Mouse (Mus musculus): ENCODE results near the gene Pias1. TPM values are rescaled to one million over a fixed set of nuclear protein-coding genes. Genes with fewer than 3 reads are reported as not detected.

Gene Pias1
- polyA plus RNA-seq, 1 experiment = 5.9 TPM

- no peak for TF ChIP-seq USF1 (IDR thresholded peaks at IDR 0.05; ENCODE audit: low read depth)
- no peak for TF ChIP-seq E2F4 (IDR thresholded peaks at IDR 0.05; ENCODE audit: insufficient read depth)
- TF ChIP-seq REST (IDR thresholded peaks at IDR 0.05; ENCODE audit: insufficient read depth, insufficient read length) = no peak
- TF ChIP-seq MYOG (IDR thresholded peaks at IDR 0.05; ENCODE audit: control insufficient read depth in 1 of 3, insufficient read depth in 1 of 3, insufficient read length in 2 of 3, low read depth in 2 of 3) = no peak
- no peak for TF ChIP-seq POLR2A (IDR thresholded peaks at IDR 0.05; ENCODE audit: insufficient read length, low read depth)
- TF ChIP-seq TCF3 (IDR thresholded peaks at IDR 0.05; ENCODE audit: insufficient read length, low read depth) = no peak
- TF ChIP-seq CEBPB (IDR thresholded peaks at IDR 0.05; ENCODE audit: insufficient read depth, poor library complexity, severe bottlenecking) = no peak
- no peak for TF ChIP-seq MAX (IDR thresholded peaks at IDR 0.05; ENCODE audit: low read depth)
- TF ChIP-seq MYOD1 (IDR thresholded peaks at IDR 0.05; ENCODE audit: control insufficient read depth in 1 of 3, insufficient read length in 2 of 3, low read depth in 2 of 3) = no peak
- no peak for TF ChIP-seq TCF12 (IDR thresholded peaks at IDR 0.05; ENCODE audit: insufficient read depth, poor library complexity, severe bottlenecking)
- TF ChIP-seq SRF (IDR thresholded peaks at IDR 0.05; ENCODE audit: control insufficient read depth, insufficient read length, low read depth) = no peak
- no peak for TF ChIP-seq POLR2AphosphoS2 (IDR thresholded peaks at IDR 0.05; ENCODE audit: insufficient read length, low read depth)
- H3K4me3 ChIP-seq = no peak overlapping the region
- peaks cover 44% of the 10 kb centered on the region for H3K36me3 ChIP-seq (ENCODE audit: control insufficient read depth, insufficient read depth)
- H3K4me2 ChIP-seq (ENCODE audit: low read depth) = no peak overlapping the region
- H3K79me2 ChIP-seq (ENCODE audit: control insufficient read depth, insufficient read depth) = no peaks in the 10 kb centered on the region
- no peaks in the 10 kb centered on the region for H3K27me3 ChIP-seq (ENCODE audit: control insufficient read depth, insufficient read depth, insufficient read length)
- no peak overlapping the region for H3ac ChIP-seq (ENCODE audit: control insufficient read depth, insufficient read length)
Observed at GRCm38 (mm10) chr9:62917059-62917458, 70.7 kb downstream of the Pias1 start.

- H3K4me2 ChIP-seq (ENCODE audit: low read depth) = no peak overlapping the region
- H3K27me3 ChIP-seq (ENCODE audit: control insufficient read depth, insufficient read depth, insufficient read length) = no peaks in the 10 kb centered on the region
- H3K79me2 ChIP-seq (ENCODE audit: control insufficient read depth, insufficient read depth) = no peaks in the 10 kb centered on the region
- H3ac ChIP-seq (ENCODE audit: control insufficient read depth, insufficient read length) = no peak overlapping the region
- H3K4me3 ChIP-seq = no peak overlapping the region
- no peak for TF ChIP-seq E2F4 (IDR thresholded peaks at IDR 0.05; ENCODE audit: insufficient read depth)
- H3K36me3 ChIP-seq (ENCODE audit: control insufficient read depth, insufficient read depth) = peaks cover 36% of the 10 kb centered on the region
Observed at GRCm38 (mm10) chr9:62913390-62914069, 74.2 kb downstream of the Pias1 start.

- Histone ChIP-seq H3K36me3 (ENCODE audit: control insufficient read depth, insufficient read depth) (peaks cover 9% of the 10 kb centered on the region), H3ac (ENCODE audit: control insufficient read depth, insufficient read length) (no peak overlapping the region), H3K27me3 (ENCODE audit: control insufficient read depth, insufficient read depth, insufficient read length) (no peaks in the 10 kb centered on the region), H3K4me3 (no peak overlapping the region), H3K79me2 (ENCODE audit: control insufficient read depth, insufficient read depth) (no peaks in the 10 kb centered on the region), H3K4me2 (ENCODE audit: low read depth) (no peak overlapping the region)
- no peak for TF ChIP-seq TCF12 (IDR thresholded peaks at IDR 0.05; ENCODE audit: insufficient read depth, poor library complexity, severe bottlenecking)
- no peak for TF ChIP-seq SRF (IDR thresholded peaks at IDR 0.05; ENCODE audit: control insufficient read depth, insufficient read length, low read depth)
- TF ChIP-seq TCF3 (IDR thresholded peaks at IDR 0.05; ENCODE audit: insufficient read length, low read depth) = no peak
- TF ChIP-seq CEBPB (IDR thresholded peaks at IDR 0.05; ENCODE audit: insufficient read depth, poor library complexity, severe bottlenecking) = no peak
- TF ChIP-seq USF1 (IDR thresholded peaks at IDR 0.05; ENCODE audit: low read depth) = no peak
- TF ChIP-seq REST (IDR thresholded peaks at IDR 0.05; ENCODE audit: insufficient read depth, insufficient read length) = no peak
- no peak for TF ChIP-seq MYOG (IDR thresholded peaks at IDR 0.05; ENCODE audit: control insufficient read depth in 1 of 3, insufficient read depth in 1 of 3, insufficient read length in 2 of 3, low read depth in 2 of 3)
- TF ChIP-seq MYOD1 (IDR thresholded peaks at IDR 0.05; ENCODE audit: control insufficient read depth in 1 of 3, insufficient read length in 2 of 3, low read depth in 2 of 3) = no peak
Observed at GRCm38 (mm10) chr9:62905039-62905438, 82.7 kb downstream of the Pias1 start.

GRCm38 (mm10) chr9:62903841-62904240 is 83.9 kb downstream of the Pias1 start:
- peaks cover 9% of the 10 kb centered on the region for H3K36me3 ChIP-seq (ENCODE audit: control insufficient read depth, insufficient read depth)

GRCm38 (mm10) chr9:62901736-62902135 is 86.0 kb downstream of the Pias1 start:
- no peak for TF ChIP-seq CEBPB (IDR thresholded peaks at IDR 0.05; ENCODE audit: insufficient read depth, poor library complexity, severe bottlenecking)
- no peak for TF ChIP-seq TCF3 (IDR thresholded peaks at IDR 0.05; ENCODE audit: insufficient read length, low read depth)
- TF ChIP-seq E2F4 (IDR thresholded peaks at IDR 0.05; ENCODE audit: insufficient read depth) = no peak
- no peak for TF ChIP-seq MYOG (IDR thresholded peaks at IDR 0.05; ENCODE audit: control insufficient read depth in 1 of 3, insufficient read depth in 1 of 3, insufficient read length in 2 of 3, low read depth in 2 of 3)
- TF ChIP-seq REST (IDR thresholded peaks at IDR 0.05; ENCODE audit: insufficient read depth, insufficient read length) = no peak
- TF ChIP-seq MAX (IDR thresholded peaks at IDR 0.05; ENCODE audit: low read depth) = no peak
- TF ChIP-seq TCF12 (IDR thresholded peaks at IDR 0.05; ENCODE audit: insufficient read depth, poor library complexity, severe bottlenecking) = no peak
- TF ChIP-seq SRF (IDR thresholded peaks at IDR 0.05; ENCODE audit: control insufficient read depth, insufficient read length, low read depth) = no peak
- TF ChIP-seq POLR2AphosphoS2 (IDR thresholded peaks at IDR 0.05; ENCODE audit: insufficient read length, low read depth) = no peak
- no peak for TF ChIP-seq MYOD1 (IDR thresholded peaks at IDR 0.05; ENCODE audit: control insufficient read depth in 1 of 3, insufficient read length in 2 of 3, low read depth in 2 of 3)
- no peak for TF ChIP-seq POLR2A (IDR thresholded peaks at IDR 0.05; ENCODE audit: insufficient read length, low read depth)
- TF ChIP-seq USF1 (IDR thresholded peaks at IDR 0.05; ENCODE audit: low read depth) = no peak
- Histone ChIP-seq H3K27me3 (ENCODE audit: control insufficient read depth, insufficient read depth, insufficient read length) (no peaks in the 10 kb centered on the region), H3K4me2 (ENCODE audit: low read depth) (no peak overlapping the region), H3K36me3 (ENCODE audit: control insufficient read depth, insufficient read depth) (peaks cover 9% of the 10 kb centered on the region), H3ac (ENCODE audit: control insufficient read depth, insufficient read length) (no peak overlapping the region), H3K4me3 (no peak overlapping the region), H3K79me2 (ENCODE audit: control insufficient read depth, insufficient read depth) (no peaks in the 10 kb centered on the region)

More at GRCm38 (mm10) chr9:62903841-62904240, 83.9 kb downstream of the Pias1 start:
- no peaks in the 10 kb centered on the region for H3K79me2 ChIP-seq (ENCODE audit: control insufficient read depth, insufficient read depth)
- no peak overlapping the region for H3K4me2 ChIP-seq (ENCODE audit: low read depth)
- no peak overlapping the region for H3ac ChIP-seq (ENCODE audit: control insufficient read depth, insufficient read length)
- no peaks in the 10 kb centered on the region for H3K27me3 ChIP-seq (ENCODE audit: control insufficient read depth, insufficient read depth, insufficient read length)
- TF ChIP-seq USF1 (IDR thresholded peaks at IDR 0.05; ENCODE audit: low read depth) (no peak), CEBPB (IDR thresholded peaks at IDR 0.05; ENCODE audit: insufficient read depth, poor library complexity, severe bottlenecking) (no peak), MYOG (IDR thresholded peaks at IDR 0.05; ENCODE audit: control insufficient read depth in 1 of 3, insufficient read depth in 1 of 3, insufficient read length in 2 of 3, low read depth in 2 of 3) (no peak), REST (IDR thresholded peaks at IDR 0.05; ENCODE audit: insufficient read depth, insufficient read length) (no peak), POLR2A (IDR thresholded peaks at IDR 0.05; ENCODE audit: insufficient read length, low read depth) (no peak), MYOD1 (IDR thresholded peaks at IDR 0.05; ENCODE audit: control insufficient read depth in 1 of 3, insufficient read length in 2 of 3, low read depth in 2 of 3) (no peak), TCF12 (IDR thresholded peaks at IDR 0.05; ENCODE audit: insufficient read depth, poor library complexity, severe bottlenecking) (no peak), POLR2AphosphoS2 (IDR thresholded peaks at IDR 0.05; ENCODE audit: insufficient read length, low read depth) (no peak)
- H3K4me3 ChIP-seq = no peak overlapping the region
